Mouse (Mus musculus) neural tube, embryonic 11.5 days (tissue): ENCODE results near the gene Rfx1. TPM values are rescaled to one million over a fixed set of nuclear protein-coding genes. Genes with fewer than 3 reads are reported as not detected.

Source experiments
- ATAC-seq: fragments of 200-750 bp; cut with Nextera tagmentation; 2 replicates; pipeline ENCODE4 v1.8.0; 2017; ENCODE audit warnings: moderate number of reproducible peaks, mild to moderate bottlenecking, moderate TSS enrichment, moderate library complexity; ENCODE audit not compliant: insufficient read depth, low FRiP score, low TSS enrichment
- DNase-seq: peaks from one replicate; pipeline ENCODE4 v3.0.0-alpha.2; 2015; ENCODE audit warnings: low spot score
- H3K27ac ChIP-seq: fragments of 300-500 bp; sonication (generic); 2 replicates; pipeline ENCODE4 v1.5.1; 2014; ENCODE audit warnings: low read depth, mild to moderate bottlenecking, low read length
- H3K27me3 ChIP-seq: fragments of 300-500 bp; sonication (generic); 2 replicates; pipeline ENCODE4 v1.6.1; 2014; ENCODE audit warnings: mild to moderate bottlenecking, low read length, mixed read lengths; ENCODE audit not compliant: control insufficient read depth, insufficient read depth
- H3K36me3 ChIP-seq: fragments of 300-500 bp; sonication (generic); 2 replicates; pipeline ENCODE4 v1.6.1; 2014; ENCODE audit warnings: mild to moderate bottlenecking, low read length, moderate library complexity, mixed read lengths; ENCODE audit not compliant: control insufficient read depth, insufficient read depth
- H3K4me1 ChIP-seq: fragments of 300-500 bp; sonication (generic); 2 replicates; pipeline ENCODE4 v1.6.1; 2014; ENCODE audit warnings: low read length, mixed read lengths; ENCODE audit not compliant: control insufficient read depth, insufficient read depth
- H3K4me2 ChIP-seq: fragments of 300-500 bp; sonication (generic); 2 replicates; pipeline ENCODE4 v1.6.1; 2014; ENCODE audit warnings: low read depth, mild to moderate bottlenecking, moderate library complexity
- H3K4me3 ChIP-seq: fragments of 300-500 bp; sonication (generic); 2 replicates; pipeline ENCODE4 v1.5.1; 2014; ENCODE audit warnings: low read depth, low read length
- H3K9ac ChIP-seq: fragments of 300-500 bp; sonication (generic); 2 replicates; pipeline ENCODE4 v1.6.1; 2014; ENCODE audit warnings: mild to moderate bottlenecking, low read length
- H3K9me3 ChIP-seq: fragments of 300-500 bp; sonication (generic); 2 replicates; pipeline ENCODE4 v1.6.1; 2016; ENCODE audit warnings: low read length; ENCODE audit not compliant: control insufficient read depth
- WGBS: fragments of 180-500 bp; shearing (Covaris S2); extraction: QIAGEN DNeasy Blood & Tissue Kit; methylation state at CpG from one replicate; pipeline ENCODE4 v1.1.7; 2014; 5-methylcytosine and 5-hydroxymethylcytosine counted together
- polyA plus RNA-seq: library from polyadenylated mRNA; unstranded; fragments of >200 nt; fragmentation: Nextera tagmentation; extraction: Ambion mirVana; gene quantifications from 2 replicates; pipeline ENCODE4 v1.2.1, GENCODE M21; 2014

Rfx1 gene
- polyA plus RNA-seq, 1 experiment from 2014 or later: 9.6 TPM

DNA sequence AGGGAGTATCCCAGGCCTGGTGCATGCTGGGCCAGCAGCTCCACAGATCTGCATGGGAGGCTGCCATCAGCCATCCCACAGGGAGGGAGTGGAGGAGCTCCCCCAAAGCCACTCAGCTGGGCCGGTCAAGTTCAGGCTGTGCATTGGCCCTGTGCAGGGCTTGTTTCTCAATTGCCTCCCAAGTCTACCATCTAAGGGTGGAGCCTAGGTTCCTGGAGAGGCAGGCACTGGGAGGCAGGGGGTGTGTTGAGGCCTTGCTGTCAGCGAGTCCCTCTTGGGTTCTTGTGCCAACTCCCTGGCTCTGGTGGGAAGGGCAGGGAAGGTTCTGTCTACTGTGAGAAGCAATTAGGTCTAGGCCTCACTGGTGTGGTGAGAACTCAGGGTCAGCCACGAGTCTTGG lies 5.3 kb downstream of the Rfx1 start:
- H3K27ac ChIP-seq: no peak overlapping the region
- 81% methylated on average over 3 of the region's 3 CpGs for WGBS
- no peak overlapping the region for H3K9ac ChIP-seq
- DNase-seq (no peak), ATAC-seq (no peak)
- no peaks in the 10 kb centered on the region for H3K9me3 ChIP-seq
- no peak overlapping the region for H3K4me2 ChIP-seq
- no peaks in the 10 kb centered on the region for H3K27me3 ChIP-seq
- H3K36me3 ChIP-seq: no peaks in the 10 kb centered on the region
- peaks cover 22% of the 10 kb centered on the region; the same call in 1 of the 2 replicates for H3K4me1 ChIP-seq
- H3K4me3 ChIP-seq: no peak overlapping the region

DNA sequence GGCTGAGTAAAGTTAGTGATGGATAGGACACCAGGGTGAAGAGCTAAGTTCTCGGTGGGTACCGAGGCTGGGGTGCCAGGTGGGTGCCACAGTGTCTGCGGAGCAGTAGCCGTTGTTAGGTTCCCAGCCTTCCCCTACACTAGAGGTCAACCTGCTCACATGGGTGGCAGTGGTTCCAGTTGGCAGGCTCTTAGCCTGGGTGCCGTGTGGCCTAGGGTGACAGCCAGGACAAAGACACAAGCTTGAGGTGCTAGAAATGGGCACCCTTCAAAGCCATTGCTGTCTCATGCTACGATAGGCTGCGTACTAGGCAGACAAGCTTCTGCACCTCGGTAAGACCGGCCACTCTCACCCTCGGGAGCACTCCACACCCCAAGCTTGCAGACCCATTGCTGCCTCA lies 5.7 kb downstream of the Rfx1 start:
- H3K9me3 ChIP-seq: no peaks in the 10 kb centered on the region
- DNase-seq (no peak), ATAC-seq (no peak)
- no peak overlapping the region for H3K9ac ChIP-seq
- 89% methylated on average over 10 of the region's 10 CpGs for WGBS
- H3K27me3 ChIP-seq: no peaks in the 10 kb centered on the region
- H3K4me3 ChIP-seq: no peak overlapping the region
- no peak overlapping the region for H3K27ac ChIP-seq
- peaks cover 22% of the 10 kb centered on the region; the same call in 1 of the 2 replicates for H3K4me1 ChIP-seq
- no peak overlapping the region for H3K4me2 ChIP-seq
- H3K36me3 ChIP-seq: no peaks in the 10 kb centered on the region

DNA sequence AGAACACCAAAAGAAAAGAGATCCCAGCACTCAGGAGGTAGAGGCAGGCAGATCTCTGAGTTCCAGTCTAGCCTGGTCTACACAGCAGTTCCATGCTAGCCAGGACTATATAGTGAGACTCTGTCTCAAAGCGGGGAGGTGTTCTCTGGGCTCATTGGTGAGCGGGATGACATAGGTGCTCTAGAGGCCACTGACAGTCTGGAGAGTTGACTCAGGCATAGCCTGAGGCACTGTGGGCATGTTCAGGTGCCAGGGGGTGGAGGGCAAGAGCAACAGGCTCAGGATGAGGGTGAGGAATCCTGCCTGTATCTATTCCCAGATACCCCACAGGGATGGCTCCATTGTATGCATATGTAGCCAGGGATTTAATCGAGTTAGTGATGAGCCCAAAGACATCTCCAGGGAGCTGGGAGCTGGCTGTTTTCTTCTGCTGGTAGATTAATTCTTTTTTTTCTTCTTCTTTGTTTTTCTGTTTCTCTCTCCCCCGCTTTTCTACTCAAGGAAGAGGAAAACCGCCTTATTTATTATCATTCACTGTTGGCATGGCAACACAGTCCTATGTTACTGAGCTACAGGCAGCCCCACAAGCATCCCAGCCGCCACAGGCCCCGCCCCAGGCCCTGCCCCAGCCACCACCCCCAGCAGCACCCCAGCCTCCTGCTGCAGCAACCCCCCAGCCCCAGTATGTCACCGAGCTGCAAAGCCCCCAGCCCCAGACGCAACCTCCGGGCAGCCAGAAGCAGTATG lies 6.8 kb downstream of the Rfx1 start:
- H3K4me2 ChIP-seq: no peak overlapping the region
- H3K4me1 ChIP-seq: peaks cover 15% of the 10 kb centered on the region; the same call in 1 of the 2 replicates
- H3K27me3 ChIP-seq: no peaks in the 10 kb centered on the region
- H3K27ac ChIP-seq: no peak overlapping the region
- ATAC-seq: no peak
- H3K36me3 ChIP-seq: no peaks in the 10 kb centered on the region
- H3K4me3 ChIP-seq: no peak overlapping the region
- no peak overlapping the region for H3K9ac ChIP-seq
- 58% methylated on average over 10 of the region's 10 CpGs for WGBS
- no peaks in the 10 kb centered on the region for H3K9me3 ChIP-seq
- DNase-seq: no peak

DNA sequence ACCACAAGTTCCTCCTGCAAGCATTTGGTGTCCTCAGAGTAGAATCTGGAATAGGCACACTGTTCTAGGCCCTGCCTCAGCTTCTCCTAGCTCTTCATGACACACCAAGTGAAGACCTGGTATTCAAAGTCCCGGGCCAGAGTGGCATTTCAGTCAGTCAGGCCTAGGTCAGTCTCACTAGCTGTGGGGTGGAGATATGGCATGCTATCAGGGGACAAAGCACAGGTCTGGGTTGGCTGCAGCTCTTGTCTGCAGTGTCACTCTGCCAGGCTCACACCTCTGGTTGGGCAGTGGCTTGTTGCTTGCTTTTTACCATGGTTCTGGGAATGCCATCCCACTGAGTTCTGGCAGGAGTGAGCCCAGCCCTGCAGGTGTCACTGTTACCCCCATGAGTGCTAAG lies 9.8 kb downstream of the Rfx1 start:
- Histone ChIP-seq H3K4me3 (no peak overlapping the region), H3K36me3 (no peaks in the 10 kb centered on the region), H3K9ac (no peak overlapping the region), H3K4me2 (no peak overlapping the region), H3K9me3 (no peaks in the 10 kb centered on the region), H3K27ac (no peak overlapping the region), H3K4me1 (peaks cover 5% of the 10 kb centered on the region; the same call in 1 of the 2 replicates), H3K27me3 (no peaks in the 10 kb centered on the region)
- WGBS: 79% methylated on average over 1 of the region's 1 CpGs
- DNase-seq: no peak
- no peak for ATAC-seq

DNA sequence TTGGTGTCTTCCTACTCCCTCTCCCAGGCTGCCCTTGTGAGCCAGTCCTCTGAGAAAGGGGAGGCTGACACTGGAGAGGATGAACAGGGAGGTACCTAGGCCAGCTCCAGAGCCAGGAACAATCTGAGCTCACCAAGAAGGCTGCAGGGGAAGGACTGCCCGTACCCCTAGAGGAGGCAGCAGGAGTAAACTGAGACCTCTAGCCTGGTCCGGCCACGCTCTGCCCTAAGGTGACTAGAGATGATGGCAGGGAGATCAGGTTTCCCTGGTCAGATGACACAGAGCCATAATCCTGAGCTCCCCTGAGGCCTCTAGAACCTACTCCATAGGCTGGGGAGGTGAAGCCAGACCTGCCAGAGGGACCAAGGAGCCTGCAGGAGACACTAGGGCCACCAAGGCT lies 10.2 kb downstream of the Rfx1 start:
- Histone ChIP-seq H3K9me3 (no peaks in the 10 kb centered on the region), H3K9ac (no peak overlapping the region), H3K4me1 (peaks cover 5% of the 10 kb centered on the region; the same call in 1 of the 2 replicates), H3K4me3 (no peak overlapping the region), H3K36me3 (no peaks in the 10 kb centered on the region), H3K27me3 (no peaks in the 10 kb centered on the region), H3K4me2 (no peak overlapping the region), H3K27ac (no peak overlapping the region)
- 61% methylated on average over 3 of the region's 3 CpGs for WGBS
- no peak for DNase-seq
- no peak for ATAC-seq

DNA sequence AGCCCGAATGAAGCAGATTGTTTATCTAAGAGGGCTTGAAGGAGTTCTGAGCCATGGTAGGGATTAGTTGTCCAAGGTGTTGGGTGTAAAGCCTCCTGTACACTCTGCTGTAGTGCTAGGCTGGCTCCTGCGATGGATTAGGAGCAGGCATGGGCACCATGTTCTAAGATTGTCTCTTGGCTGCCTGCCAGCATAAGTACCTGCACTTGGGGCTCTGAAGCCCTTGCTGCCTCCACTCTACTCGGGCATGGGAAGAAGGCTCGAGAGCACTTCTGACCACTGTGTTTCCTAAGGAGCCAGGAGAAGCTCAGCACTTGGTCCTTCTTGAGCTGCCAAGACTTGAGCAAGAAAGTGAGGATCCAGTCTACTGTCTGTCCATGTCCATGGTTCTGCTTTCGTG lies 12.6 kb downstream of the Rfx1 start:
- Histone ChIP-seq H3K36me3 (peaks cover 10% of the 10 kb centered on the region), H3K9me3 (no peaks in the 10 kb centered on the region), H3K4me3 (no peak overlapping the region), H3K4me2 (no peak overlapping the region), H3K27me3 (no peaks in the 10 kb centered on the region), H3K27ac (no peak overlapping the region), H3K4me1 (peaks cover 5% of the 10 kb centered on the region; the same call in 1 of the 2 replicates), H3K9ac (no peak overlapping the region)
- DNase-seq (no peak), ATAC-seq (no peak)
- WGBS: 94% methylated on average over 5 of the region's 5 CpGs

DNA sequence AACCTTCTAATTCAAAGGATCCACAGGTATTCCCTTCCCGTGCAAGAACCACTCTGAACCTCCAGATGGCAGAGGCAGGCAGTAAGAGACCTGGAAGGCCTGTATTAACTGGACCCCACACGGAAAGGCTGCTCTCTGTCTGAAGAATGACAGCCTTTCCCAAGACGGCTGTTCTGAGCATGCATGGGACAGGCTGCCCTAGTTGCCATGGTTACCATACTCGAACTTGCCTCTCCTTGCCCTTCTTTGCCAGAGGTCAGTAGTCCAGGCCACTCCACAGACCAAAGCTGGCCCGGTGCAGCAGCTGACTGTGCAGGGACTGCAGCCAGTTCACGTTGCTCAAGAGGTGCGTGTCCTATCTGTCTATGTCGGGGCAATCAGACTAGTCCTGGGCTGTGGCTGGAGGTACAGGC lies 17.2 kb downstream of the Rfx1 start:
- Histone ChIP-seq H3K27ac (no peak overlapping the region), H3K4me2 (no peak overlapping the region), H3K4me3 (no peak overlapping the region), H3K4me1 (peaks cover 10% of the 10 kb centered on the region), H3K36me3 (peaks cover 10% of the 10 kb centered on the region), H3K9ac (0 out of 2 replicates have a peak overlapping the region, but pooled peaks have one; percentile 4), H3K9me3 (no peaks in the 10 kb centered on the region), H3K27me3 (no peaks in the 10 kb centered on the region)
- peak; percentile 45 for DNase-seq
- 0 out of 2 replicates have a peak, but pooled peaks have one; percentile 38 for ATAC-seq
- WGBS: 24% methylated on average over 8 of the region's 8 CpGs

DNA sequence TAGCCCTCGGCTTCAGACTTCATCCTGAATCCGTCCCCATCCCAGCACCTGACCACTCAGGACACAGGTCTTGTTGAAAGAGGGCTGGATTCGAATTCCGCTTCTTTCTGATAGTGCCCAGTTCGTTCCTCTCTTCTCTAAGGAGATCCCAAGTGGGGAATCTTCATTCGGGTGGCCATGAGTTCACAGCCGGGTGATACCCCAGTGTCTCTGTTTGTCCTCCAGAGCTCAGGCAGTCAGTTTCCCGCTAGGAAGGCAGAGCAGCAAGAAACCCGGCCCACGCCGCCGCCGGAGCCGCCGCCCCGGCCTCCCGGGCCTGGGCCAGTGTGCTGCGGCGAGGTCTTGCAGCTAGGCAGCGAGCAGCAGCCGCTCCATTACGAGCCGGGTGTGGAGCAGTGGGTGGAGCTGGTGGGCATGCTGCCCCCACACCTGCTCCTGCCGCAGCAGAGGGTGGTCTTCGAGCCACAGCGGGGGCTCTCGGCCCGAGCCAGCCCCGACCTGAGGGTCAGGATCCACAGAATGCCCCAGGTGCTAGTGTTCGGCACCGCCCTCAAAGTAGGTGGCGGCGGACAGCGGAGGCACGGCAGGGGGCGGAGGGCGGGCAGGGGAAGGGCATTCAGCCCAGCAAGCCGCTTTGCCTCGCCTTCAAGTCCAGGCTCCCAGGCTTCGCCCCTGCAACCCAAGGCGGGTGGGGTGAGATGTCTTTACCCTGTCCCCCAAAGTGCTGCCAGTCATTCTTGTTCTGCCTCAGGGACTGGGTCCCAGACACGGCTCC lies 17.9 kb downstream of the Rfx1 start:
- Histone ChIP-seq H3K4me2 (no peak overlapping the region), H3K4me1 (peaks cover 10% of the 10 kb centered on the region), H3K27me3 (no peaks in the 10 kb centered on the region), H3K9me3 (no peaks in the 10 kb centered on the region), H3K27ac (no peak overlapping the region), H3K9ac (peak overlapping the region; percentile 28), H3K4me3 (no peak overlapping the region), H3K36me3 (peaks cover 13% of the 10 kb centered on the region)
- WGBS: 27% methylated on average over 42 of the region's 42 CpGs
- ATAC-seq (no peak), DNase-seq (no peak)
